Mouse (Mus musculus): ENCODE results near the gene Rpl13a. TPM values are rescaled to one million over a fixed set of nuclear protein-coding genes. Genes with fewer than 3 reads are reported as not detected.
A peak's percentile ranks its signal among the peaks of the same experiment; 100 is the strongest.
"Not testable (repeated sequence)": the region's sequence is repeated elsewhere in the genome, so short reads cannot be mapped to it uniquely, and the experiment has no call there.

Gene Rpl13a
- 1,804 and 1,959 TPM in 2 replicates for polyA plus RNA-seq (2015; fragmentation: Nextera tagmentation; extraction: Ambion mirVana)

- no peaks in the 10 kb centered on the region for H3K27me3 ChIP-seq (ENCODE audit: insufficient read depth, low read length)
- peak; percentile 92 for ATAC-seq (replicated peaks; ENCODE audit: low FRiP score, low read depth)
- H3K36me3 ChIP-seq (ENCODE audit: insufficient read depth, low read length) = peaks cover 19% of the 10 kb centered on the region
- WGBS = under 1% methylated on average over 48 of the region's 48 CpGs
- peak within 1 kb of the TSS; percentile 85 for H3K4me3 ChIP-seq (replicated peaks; ENCODE audit: low read depth, low read length)
- peak within 1 kb of the TSS; percentile 82 for H3K4me2 ChIP-seq (ENCODE audit: low read length)
- peak within 1 kb of the TSS; percentile 96 for H3K9ac ChIP-seq (ENCODE audit: low read depth, low read length)
- peak within 1 kb of the TSS; percentile 90 for H3K27ac ChIP-seq
- TF ChIP-seq CTCF (IDR thresholded peaks at IDR 0.05; ENCODE audit: low read depth) = peak; percentile 89
- DNase-seq (ENCODE audit: low spot score) = peak; percentile 99
- H3K4me1 ChIP-seq (replicated peaks; ENCODE audit: insufficient read depth, low read length) = peaks cover 30% of the 10 kb centered on the region; the same call in 1 of the 2 replicates
- H3K9me3 ChIP-seq (replicated peaks; ENCODE audit: low read length) = no peaks in the 10 kb centered on the region
Observed at GRCm38 (mm10) chr7:45128624-45129246, at the start of gene Rpl13a. TSS of gene Rpl13a (minus strand) at chr7:45128761.

- Histone ChIP-seq H3K36me3 (ENCODE audit: insufficient read depth, low read length) (no peaks in the 10 kb centered on the region), H3K4me2 (ENCODE audit: low read length) (peak overlapping the region; percentile 2), H3K9ac (ENCODE audit: low read depth, low read length) (no peak overlapping the region), H3K4me1 (replicated peaks; ENCODE audit: insufficient read depth, low read length) (no peaks in the 10 kb centered on the region), H3K9me3 (replicated peaks; ENCODE audit: low read length) (no peaks in the 10 kb centered on the region), H3K27me3 (ENCODE audit: insufficient read depth, low read length) (peaks cover 73% of the 10 kb centered on the region), H3K27ac (no peak overlapping the region), H3K4me3 (replicated peaks; ENCODE audit: low read depth, low read length) (peak overlapping the region; percentile 16)
- ATAC-seq (replicated peaks; ENCODE audit: low FRiP score, low read depth) = no peak
- WGBS = under 1% methylated on average over 30 of the region's 31 CpGs
- DNase-seq (ENCODE audit: low spot score) = no peak
- TF ChIP-seq CTCF (IDR thresholded peaks at IDR 0.05; ENCODE audit: low read depth) = no peak
Observed at GRCm38 (mm10) chr7:45176356-45176755, 47.8 kb upstream of the Rpl13a start.

- ATAC-seq (replicated peaks; ENCODE audit: low FRiP score, low read depth) (no peak), DNase-seq (ENCODE audit: low spot score) (no peak)
- no peak for TF ChIP-seq CTCF (IDR thresholded peaks at IDR 0.05; ENCODE audit: low read depth)
- Histone ChIP-seq H3K27ac (no peak overlapping the region), H3K36me3 (ENCODE audit: insufficient read depth, low read length) (no peaks in the 10 kb centered on the region), H3K9me3 (replicated peaks; ENCODE audit: low read length) (no peaks in the 10 kb centered on the region), H3K27me3 (ENCODE audit: insufficient read depth, low read length) (peaks cover 69% of the 10 kb centered on the region), H3K9ac (ENCODE audit: low read depth, low read length) (no peak overlapping the region), H3K4me2 (ENCODE audit: low read length) (peak overlapping the region; percentile 2), H3K4me1 (replicated peaks; ENCODE audit: insufficient read depth, low read length) (no peaks in the 10 kb centered on the region), H3K4me3 (replicated peaks; ENCODE audit: low read depth, low read length) (peak overlapping the region; percentile 16)
- 2% methylated on average over 23 of the region's 23 CpGs for WGBS
Observed at GRCm38 (mm10) chr7:45175929-45176328, 47.4 kb upstream of the Rpl13a start.

GRCm38 (mm10) chr7:45175398-45175797 lies 46.8 kb upstream of the Rpl13a start:
- Histone ChIP-seq H3K4me3 (replicated peaks; ENCODE audit: low read depth, low read length) (no peak overlapping the region; the same call in 1 of the 2 replicates), H3K9me3 (replicated peaks; ENCODE audit: low read length) (no peaks in the 10 kb centered on the region), H3K27ac (no peak overlapping the region), H3K27me3 (ENCODE audit: insufficient read depth, low read length) (peaks cover 64% of the 10 kb centered on the region), H3K36me3 (ENCODE audit: insufficient read depth, low read length) (no peaks in the 10 kb centered on the region), H3K4me2 (ENCODE audit: low read length) (0 out of 2 replicates have a peak overlapping the region, but pooled peaks have one; percentile 15), H3K4me1 (replicated peaks; ENCODE audit: insufficient read depth, low read length) (no peaks in the 10 kb centered on the region), H3K9ac (ENCODE audit: low read depth, low read length) (no peak overlapping the region)
- ATAC-seq (replicated peaks; ENCODE audit: low FRiP score, low read depth) (no peak), DNase-seq (ENCODE audit: low spot score) (no peak)
- no peak for TF ChIP-seq CTCF (IDR thresholded peaks at IDR 0.05; ENCODE audit: low read depth)
- 3% methylated on average over 13 of the region's 13 CpGs for WGBS

GRCm38 (mm10) chr7:45174567-45175280 lies 46.2 kb upstream of the Rpl13a start:
- no peaks in the 10 kb centered on the region for H3K4me1 ChIP-seq (replicated peaks; ENCODE audit: insufficient read depth, low read length)
- 4% methylated on average over 28 of the region's 29 CpGs for WGBS
- H3K36me3 ChIP-seq (ENCODE audit: insufficient read depth, low read length) = no peaks in the 10 kb centered on the region
- H3K27me3 ChIP-seq (ENCODE audit: insufficient read depth, low read length) = peaks cover 57% of the 10 kb centered on the region
- H3K9ac ChIP-seq (ENCODE audit: low read depth, low read length) = no peak overlapping the region
- ATAC-seq (replicated peaks; ENCODE audit: low FRiP score, low read depth) (no peak; the same call in 1 of the 2 replicates), DNase-seq (ENCODE audit: low spot score) (no peak)
- no peak for TF ChIP-seq CTCF (IDR thresholded peaks at IDR 0.05; ENCODE audit: low read depth)
- no peak overlapping the region for H3K27ac ChIP-seq
- H3K9me3 ChIP-seq (replicated peaks; ENCODE audit: low read length) = peaks cover 6% of the 10 kb centered on the region
- 0 out of 2 replicates have a peak overlapping the region, but pooled peaks have one; percentile 15 for H3K4me2 ChIP-seq (ENCODE audit: low read length)
- H3K4me3 ChIP-seq (replicated peaks; ENCODE audit: low read depth, low read length) = peak overlapping the region; percentile 9; the same call in 1 of the 2 replicates

- not testable (repeated sequence) for ATAC-seq (replicated peaks; ENCODE audit: low FRiP score, low read depth); H3K36me3 ChIP-seq (ENCODE audit: insufficient read depth, low read length); H3K27ac ChIP-seq; H3K4me1 ChIP-seq (replicated peaks; ENCODE audit: insufficient read depth, low read length); H3K4me3 ChIP-seq (replicated peaks; ENCODE audit: low read depth, low read length); H3K4me2 ChIP-seq (ENCODE audit: low read length); H3K9ac ChIP-seq (ENCODE audit: low read depth, low read length)
- peaks cover 57% of the 10 kb centered on the region for H3K27me3 ChIP-seq (ENCODE audit: insufficient read depth, low read length)
- peaks cover 10% of the 10 kb centered on the region for H3K9me3 ChIP-seq (replicated peaks; ENCODE audit: low read length)
- peak; percentile 69 for TF ChIP-seq CTCF (IDR thresholded peaks at IDR 0.05; ENCODE audit: low read depth)
- peak; percentile 25 for DNase-seq (ENCODE audit: low spot score)
- 64% methylated on average over 1 of the region's 1 CpGs for WGBS
Observed at GRCm38 (mm10) chr7:45173772-45174171, 45.2 kb upstream of the Rpl13a start.

Data from kidney, postnatal 0 days (tissue).